ENCODE assay signal across 23 mouse cellular contexts in the genomic region with DNA sequence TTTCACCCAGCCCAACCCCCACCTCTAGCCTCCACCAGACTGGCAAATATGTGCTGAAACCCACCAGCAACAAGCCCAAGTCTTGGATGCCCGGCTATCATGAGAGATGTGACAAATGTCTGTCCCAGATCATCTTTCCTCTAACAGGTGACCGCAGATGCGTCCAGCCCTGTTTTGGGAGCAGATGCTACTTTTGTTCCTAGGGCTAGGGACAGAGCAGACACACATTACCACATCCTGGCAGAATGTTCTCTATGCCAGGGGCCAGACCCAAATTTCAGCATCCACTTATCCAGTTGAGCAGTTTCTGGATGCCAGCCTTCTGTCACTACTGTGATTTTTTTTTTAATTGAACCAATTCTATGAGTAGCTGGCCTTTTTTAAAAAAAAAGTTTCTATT.
DNase-seq lines count a peak whose midpoint lies in the region; ATAC-seq lines count a peak whose summit lies in the region.
"Had no signal": no experiment of that assay in that cellular context is flagged by ENCODE, and none has a peak within 500 bp of the region (broad histone marks: within the 10 kb centered on the region; RNA-seq: fewer than 3 reads in every experiment).

No protein-coding gene starts in this region.

- H3K27me3 ChIP-seq in hindbrain, embryonic 14.5 days (ENCODE audit: control insufficient read depth, insufficient read depth, low read length) = no peaks in the 10 kb centered on the region
- H3K27me3 ChIP-seq in hindbrain, embryonic 11.5 days (ENCODE audit: control insufficient read depth, insufficient read depth, low read length) = no peaks in the 10 kb centered on the region
- H3K27me3 ChIP-seq: embryonic facial prominence, embryonic 12.5 days; embryonic facial prominence, embryonic 15.5 days; heart, embryonic 12.5 days; heart, embryonic 15.5 days; hindbrain, embryonic 13.5 days; intestine, embryonic 15.5 days had no signal

- H3K4me3 ChIP-seq in hindbrain, embryonic 14.5 days (replicated peaks; ENCODE audit: low read length) = no peak overlapping the region
- H3K4me3 ChIP-seq in hindbrain, embryonic 11.5 days (ENCODE audit: low read depth, low read length) = no peak overlapping the region
- H3K4me3 ChIP-seq: embryonic facial prominence, embryonic 12.5 days; embryonic facial prominence, embryonic 15.5 days; heart, embryonic 12.5 days; heart, embryonic 15.5 days; hindbrain, embryonic 13.5 days; intestine, embryonic 15.5 days had no signal

- peak; percentile 1 for DNase-seq in cerebellum, adult 11-12 months
- no peak for DNase-seq in cerebellum, adult 11 months
- DNase-seq in cerebellum, postnatal 14 days = peak; percentile 26 to 28
- no peak for DNase-seq in cerebellum, adult 8-10 months
- peak; percentile 20 for DNase-seq in hindbrain, embryonic 14.5 days (ENCODE audit: low spot score)
- no peak for DNase-seq in hindbrain, embryonic 11.5 days (ENCODE audit: low spot score)
- peak; percentile 8 to 18 for DNase-seq in layer of hippocampus, postnatal 14 days (ENCODE audit: low spot score in 2 of 2)
- no peak for DNase-seq in layer of hippocampus, adult 9-10 months (ENCODE audit: low spot score)
- DNase-seq: adrenal gland, adult 8-10 months; adrenal gland, postnatal 25 days; gastrocnemius, postnatal 25 days; heart, adult 18-20 months; heart, postnatal 10 days; heart, postnatal 36 days; kidney, adult 11 months; kidney, adult 8-10 months had no signal

- no peak overlapping the region for H3K4me2 ChIP-seq in hindbrain, embryonic 14.5 days (replicated peaks)
- no peak overlapping the region for H3K4me2 ChIP-seq in hindbrain, embryonic 11.5 days (replicated peaks; ENCODE audit: low read depth, low read length)
- H3K4me2 ChIP-seq: embryonic facial prominence, embryonic 12.5 days; embryonic facial prominence, embryonic 15.5 days; heart, embryonic 12.5 days; heart, embryonic 15.5 days; hindbrain, embryonic 13.5 days; intestine, embryonic 15.5 days had no signal

- H3K4me1 ChIP-seq in hindbrain, embryonic 14.5 days (replicated peaks; ENCODE audit: control insufficient read depth, insufficient read depth, low read length) = no peaks in the 10 kb centered on the region
- H3K4me1 ChIP-seq in hindbrain, embryonic 11.5 days (replicated peaks; ENCODE audit: control insufficient read depth, insufficient read depth, low read length) = no peaks in the 10 kb centered on the region
- H3K4me1 ChIP-seq: embryonic facial prominence, embryonic 12.5 days; embryonic facial prominence, embryonic 15.5 days; hindbrain, embryonic 13.5 days; intestine, embryonic 15.5 days had no signal

- H3K36me3 ChIP-seq in hindbrain, embryonic 14.5 days (replicated peaks; ENCODE audit: control insufficient read depth, insufficient read depth) = no peaks in the 10 kb centered on the region
- no peaks in the 10 kb centered on the region for H3K36me3 ChIP-seq in hindbrain, embryonic 11.5 days (ENCODE audit: control insufficient read depth, insufficient read depth, low read length)
- H3K36me3 ChIP-seq: embryonic facial prominence, embryonic 12.5 days; embryonic facial prominence, embryonic 15.5 days; heart, embryonic 12.5 days; heart, embryonic 15.5 days; hindbrain, embryonic 13.5 days; intestine, embryonic 15.5 days had no signal

- no peak overlapping the region for H3K27ac ChIP-seq in hindbrain, embryonic 14.5 days
- no peak overlapping the region for H3K27ac ChIP-seq in hindbrain, embryonic 11.5 days (ENCODE audit: low read depth, low read length)
- H3K27ac ChIP-seq: embryonic facial prominence, embryonic 12.5 days; embryonic facial prominence, embryonic 15.5 days; heart, embryonic 15.5 days; hindbrain, embryonic 13.5 days; intestine, embryonic 15.5 days had no signal

- no peaks in the 10 kb centered on the region for H3K9me3 ChIP-seq in hindbrain, embryonic 14.5 days (ENCODE audit: control insufficient read depth, low read length)
- no peaks in the 10 kb centered on the region for H3K9me3 ChIP-seq in hindbrain, embryonic 11.5 days (ENCODE audit: control insufficient read depth, low read length)
- H3K9me3 ChIP-seq: embryonic facial prominence, embryonic 12.5 days; embryonic facial prominence, embryonic 15.5 days; heart, embryonic 12.5 days; heart, embryonic 15.5 days; hindbrain, embryonic 13.5 days; intestine, embryonic 15.5 days had no signal

- 81% methylated on average over 3 of the region's 3 CpGs for WGBS in hindbrain, embryonic 14.5 days
- WGBS in hindbrain, embryonic 11.5 days = 88% methylated on average over 3 of the region's 3 CpGs

- no peak overlapping the region for H3K9ac ChIP-seq in hindbrain, embryonic 14.5 days
- H3K9ac ChIP-seq in hindbrain, embryonic 11.5 days (ENCODE audit: low read depth, low read length) = no peak overlapping the region
- H3K9ac ChIP-seq: embryonic facial prominence, embryonic 12.5 days; embryonic facial prominence, embryonic 15.5 days; heart, embryonic 12.5 days; heart, embryonic 15.5 days; hindbrain, embryonic 13.5 days; intestine, embryonic 15.5 days had no signal

- no peak for ATAC-seq in hindbrain, embryonic 14.5 days (ENCODE audit: low FRiP score)
- ATAC-seq in hindbrain, embryonic 11.5 days (ENCODE audit: low FRiP score) = no peak
- ATAC-seq: activated CD4-positive, CD25-positive, alpha-beta regulatory T cell, adult 4 months; intestine, embryonic 15.5 days had no signal

Comparison
In these comparisons a context has a peak if more than half of its experiments do, and no peak if none do; other contexts are left out.
1. DNase-seq: peak in cerebellum, adult 11-12 months (single experiment), cerebellum, postnatal 14 days (2 of 2), hindbrain, embryonic 14.5 days (single experiment) and layer of hippocampus, postnatal 14 days (2 of 2); none in cerebellum, adult 11 months (single experiment), cerebellum, adult 8-10 months (single experiment), hindbrain, embryonic 11.5 days (single experiment) and layer of hippocampus, adult 9-10 months (single experiment).